Mouse (Mus musculus): ENCODE measurements around the gene Ager.

DNA sequence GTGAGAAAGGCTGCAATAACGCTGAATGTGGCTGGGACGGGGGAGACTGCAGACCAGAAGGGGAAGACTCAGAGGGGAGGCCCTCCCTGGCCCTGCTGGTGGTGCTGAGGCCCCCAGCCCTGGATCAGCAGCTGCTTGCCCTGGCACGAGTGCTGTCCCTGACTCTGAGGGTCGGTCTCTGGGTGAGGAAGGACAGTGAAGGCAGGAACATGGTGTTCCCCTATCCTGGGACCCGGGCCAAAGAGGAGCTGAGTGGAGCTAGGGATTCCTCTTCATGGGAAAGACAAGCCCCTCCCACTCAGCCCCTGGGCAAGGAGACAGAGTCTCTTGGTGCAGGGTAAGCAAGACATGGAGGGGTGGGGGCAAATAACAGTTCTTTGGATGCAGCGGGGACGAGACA is 14.3 kb upstream of the Ager start:
- TF ChIP-seq EP300 (IDR thresholded peaks at IDR 0.05; ENCODE audit: low read depth) (no peak), CTCF (IDR thresholded peaks at IDR 0.05; ENCODE audit: low read depth) (no peak)

All from liver, postnatal 0 days (tissue).